Mouse (Mus musculus) cerebellum, adult (tissue): ENCODE measurements at regions not wholly inside any gene's neighbourhood (a gene's known extent, or its start where the extent isn't known, plus 50 kb on each side); places are given as distances from the start of the nearest gene placed in this dataset.

Experiments
- ATAC-seq: cut with Nextera tagmentation; 2 replicates; pipeline ENCODE4 v1.9.2; 2017; ENCODE audit warnings: mild to moderate bottlenecking, moderate library complexity, mixed read lengths; ENCODE audit not compliant: insufficient number of reproducible peaks, low FRiP score, low TSS enrichment

- ATAC-seq: peak; percentile 93
Observed at GRCm38 (mm10) chr10:66780335-66781170, 315.4 kb upstream of the Jmjd1c start.

- ATAC-seq: no peak
Observed at GRCm38 (mm10) chr10:66781171-66781510, 314.8 kb upstream of the Jmjd1c start.

- ATAC-seq: no peak
Observed at GRCm38 (mm10) chr10:66782025-66782424, 313.9 kb upstream of the Jmjd1c start.

- no peak for ATAC-seq
Observed at GRCm38 (mm10) chr10:66787812-66788211, 308.1 kb upstream of the Jmjd1c start.

- no peak for ATAC-seq
Observed at GRCm38 (mm10) chr10:66796296-66796695, 299.6 kb upstream of the Jmjd1c start.

- no peak for ATAC-seq
Observed at GRCm38 (mm10) chr10:66802691-66803090, 293.2 kb upstream of the Jmjd1c start.

GRCm38 (mm10) chr10:66807261-66807968 is 288.5 kb upstream of the Jmjd1c start:
- peak; percentile 90 for ATAC-seq

GRCm38 (mm10) chr10:66812515-66813260 is 283.2 kb upstream of the Jmjd1c start:
- no peak for ATAC-seq

- ATAC-seq: 0 out of 2 replicates have a peak, but pooled peaks have one; percentile 26
Observed at GRCm38 (mm10) chr10:66813850-66814564, 281.9 kb upstream of the Jmjd1c start.

GRCm38 (mm10) chr10:66814565-66815201 is 281.2 kb upstream of the Jmjd1c start:
- ATAC-seq: peak; percentile 46; the same call in 1 of the 2 replicates

- ATAC-seq: no peak
Observed at GRCm38 (mm10) chr10:66815951-66816350, 280.0 kb upstream of the Jmjd1c start.

GRCm38 (mm10) chr10:66816776-66817175 is 279.1 kb upstream of the Jmjd1c start:
- no peak for ATAC-seq

GRCm38 (mm10) chr10:66817876-66818275 is 278.0 kb upstream of the Jmjd1c start:
- no peak for ATAC-seq

- ATAC-seq: no peak
Observed at GRCm38 (mm10) chr10:66819517-66819916, 276.4 kb upstream of the Jmjd1c start.

- no peak for ATAC-seq
Observed at GRCm38 (mm10) chr10:66825737-66826136, 270.2 kb upstream of the Jmjd1c start.

GRCm38 (mm10) chr10:66826327-66826726 is 269.6 kb upstream of the Jmjd1c start:
- no peak for ATAC-seq

GRCm38 (mm10) chr10:66834974-66835373 is 261.0 kb upstream of the Jmjd1c start:
- ATAC-seq: no peak

- no peak for ATAC-seq
Observed at GRCm38 (mm10) chr10:66839058-66839457, 256.9 kb upstream of the Jmjd1c start.

- ATAC-seq: no peak
Observed at GRCm38 (mm10) chr10:66843258-66843657, 252.7 kb upstream of the Jmjd1c start.

GRCm38 (mm10) chr10:66848778-66849177 is 247.1 kb upstream of the Jmjd1c start:
- no peak for ATAC-seq
